Mouse (Mus musculus) 3134 (cell line): ENCODE data around the gene Has3.
"Not testable (repeated sequence)": the region's sequence is repeated elsewhere in the genome, so short reads cannot be mapped to it uniquely, and the experiment has no call there.

Experiments
- DNase-seq: peaks from one replicate; pipeline ENCODE4 v3.0.0-alpha.2; 2011; ENCODE audit warnings: low spot score; ENCODE audit not compliant: insufficient read length; ENCODE audit errors: extremely low read depth

Gene Has3

DNA sequence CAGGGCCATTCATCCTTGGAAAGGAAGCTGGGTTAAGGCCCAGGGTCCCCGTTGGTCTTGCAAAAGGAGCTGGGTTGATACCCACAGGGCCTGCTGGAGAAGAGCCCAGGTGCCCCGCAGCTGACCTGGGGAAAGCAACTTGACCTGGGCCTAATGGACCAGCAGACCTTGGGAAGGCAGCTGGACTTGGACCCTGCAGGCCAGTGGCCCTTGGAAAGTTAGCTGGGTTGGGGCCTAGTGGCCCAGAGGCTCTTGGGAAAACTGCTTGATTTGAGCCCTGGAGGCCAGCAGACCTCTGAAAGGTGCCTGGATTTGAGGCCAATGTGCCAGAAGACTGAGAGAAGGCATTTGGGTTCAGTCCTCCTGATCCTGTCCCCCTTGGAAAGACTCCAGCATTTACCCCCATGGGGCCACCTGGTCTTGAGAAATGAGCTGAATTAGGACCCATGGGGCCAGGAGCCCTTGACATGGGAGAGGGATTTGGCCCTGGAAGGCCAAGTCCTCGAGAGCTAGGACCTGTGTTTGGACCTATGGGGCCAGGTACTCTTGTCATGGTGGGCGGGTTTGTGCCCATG lies 14.9 kb downstream of the Has3 start:
- not testable (repeated sequence) for DNase-seq

- DNase-seq: no peak
Observed at GRCm38 (mm10) chr8:106887336-106888189, 17.5 kb downstream of the Has3 start.

DNA sequence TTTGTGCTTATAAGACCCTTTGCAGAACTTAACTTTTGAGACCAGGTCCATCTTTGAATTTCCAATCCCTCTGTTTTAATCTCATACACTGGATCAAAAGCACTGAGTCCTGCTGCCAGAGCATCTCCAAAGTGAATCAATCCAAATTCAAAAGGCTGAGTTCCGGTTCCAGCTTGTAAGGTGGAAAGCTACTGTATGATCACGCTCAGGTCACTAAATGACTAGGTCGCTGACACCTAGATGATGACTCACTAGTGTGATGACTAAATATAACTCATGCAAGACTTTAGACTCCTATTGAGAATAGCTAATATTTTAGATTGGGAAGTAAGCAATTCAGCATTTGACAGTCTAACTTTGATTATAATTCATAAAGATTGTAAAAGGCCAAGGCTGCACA lies 18.8 kb downstream of the Has3 start:
- DNase-seq: no peak

GRCm38 (mm10) chr8:106892210-106892805 lies 22.3 kb downstream of the Has3 start:
- DNase-seq: peak; percentile 40

- peak; percentile 48 for DNase-seq
Observed at GRCm38 (mm10) chr8:106892806-106893451, 22.9 kb downstream of the Has3 start.

- peak; percentile 84 for DNase-seq
Observed at GRCm38 (mm10) chr8:106893481-106894156, 23.6 kb downstream of the Has3 start, which contains the start of gene Utp4. Utp4 (plus strand) TSS chr8:106893636.

DNA sequence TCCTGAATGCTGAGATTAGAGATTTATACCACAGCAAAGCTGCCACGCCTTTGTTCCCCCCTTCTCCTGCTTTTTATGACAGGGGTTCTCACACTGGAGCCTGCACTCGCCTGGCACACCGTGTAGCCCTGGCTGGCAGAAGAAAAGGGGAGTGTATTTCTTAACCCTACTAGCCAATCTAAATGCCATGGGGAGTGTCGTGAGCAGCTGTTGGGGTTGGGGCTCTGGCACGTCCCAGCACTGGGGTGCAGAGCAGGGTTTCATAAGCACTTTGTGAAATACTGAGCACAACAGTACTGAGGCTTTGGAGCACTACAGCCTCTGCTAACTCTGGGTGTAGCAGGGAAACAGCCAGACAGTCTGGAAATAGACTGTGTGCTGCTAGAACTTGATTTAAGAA lies 29.4 kb downstream of the Has3 start:
- no peak for DNase-seq

DNA sequence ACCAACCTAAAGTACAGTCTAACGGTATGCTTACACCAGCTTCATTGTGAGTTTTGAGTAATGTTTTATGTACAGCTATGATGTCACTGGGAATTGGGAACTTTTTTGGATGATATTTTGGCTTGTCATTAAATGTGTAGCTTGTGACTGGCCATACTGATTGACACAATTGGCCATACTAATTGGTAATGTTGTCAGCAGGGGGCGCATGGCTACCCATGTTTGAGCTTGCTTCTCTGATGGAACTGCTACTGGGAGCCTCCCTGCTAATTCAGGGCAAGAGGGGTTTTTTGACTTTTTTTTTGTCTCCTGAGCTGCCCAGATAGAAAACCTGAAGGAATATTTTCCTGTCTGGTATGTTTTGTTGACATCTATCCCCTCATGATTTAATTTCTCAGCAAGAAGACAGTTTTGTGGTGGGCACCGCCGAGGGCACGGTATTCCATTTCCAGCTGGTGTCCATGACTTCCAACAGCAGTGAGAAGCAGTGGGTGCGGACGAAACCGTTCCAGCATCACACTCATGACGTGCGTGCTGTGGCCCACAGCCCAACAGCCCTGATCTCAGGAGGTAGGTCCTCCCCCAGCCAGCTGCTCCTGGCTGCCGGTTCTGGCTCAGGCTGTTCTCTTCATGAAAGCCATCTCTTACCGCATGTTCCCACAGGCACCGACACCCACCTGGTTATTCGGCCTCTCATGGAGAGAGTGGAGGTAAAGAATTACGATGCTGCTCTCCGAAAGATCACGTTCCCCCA lies 35.9 kb downstream of the Has3 start:
- DNase-seq: no peak

GRCm38 (mm10) chr8:106906635-106907034 lies 36.6 kb downstream of the Has3 start:
- no peak for DNase-seq

DNA sequence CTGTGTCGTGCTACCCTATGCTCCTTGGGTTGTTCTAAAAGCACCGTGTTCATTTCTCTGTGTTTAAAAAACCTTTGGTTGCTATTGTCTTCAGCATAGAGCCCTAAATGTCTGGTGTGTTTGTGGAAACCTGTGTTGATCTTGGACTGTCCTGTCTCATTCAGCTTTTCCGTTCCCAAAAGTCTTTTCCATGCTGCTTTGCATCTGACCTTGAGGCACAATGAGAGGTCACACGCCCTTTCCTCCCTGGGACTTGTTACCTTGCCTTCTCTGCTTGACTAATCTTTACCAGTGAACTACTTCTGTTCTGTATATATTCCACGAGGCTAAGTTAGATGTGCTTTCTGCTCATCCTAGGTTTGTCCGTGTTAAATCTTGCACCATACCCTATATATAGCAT lies 37.4 kb downstream of the Has3 start:
- no peak for DNase-seq

GRCm38 (mm10) chr8:106908291-106908690 lies 38.2 kb downstream of the Has3 start:
- no peak for DNase-seq

DNA sequence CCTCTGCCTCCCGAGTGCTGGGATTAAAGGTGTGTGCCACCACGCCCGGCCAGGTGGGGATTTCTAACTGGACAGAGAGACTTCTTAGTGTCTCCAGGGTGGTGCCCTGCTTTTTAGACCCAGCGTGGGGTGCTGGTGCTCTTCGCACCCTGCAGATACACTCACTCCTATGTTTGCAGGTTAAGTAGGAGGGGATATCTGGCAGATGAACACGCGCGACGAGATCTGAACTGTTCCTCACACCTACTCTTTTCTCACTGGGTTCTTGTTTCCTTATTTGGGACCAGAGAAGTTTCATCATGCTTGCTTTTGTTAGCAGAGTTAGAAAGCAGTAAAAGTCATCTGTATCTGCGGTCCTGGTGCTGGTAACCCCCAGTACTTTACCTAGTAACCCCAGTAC lies 43.6 kb downstream of the Has3 start:
- no peak for DNase-seq

DNA sequence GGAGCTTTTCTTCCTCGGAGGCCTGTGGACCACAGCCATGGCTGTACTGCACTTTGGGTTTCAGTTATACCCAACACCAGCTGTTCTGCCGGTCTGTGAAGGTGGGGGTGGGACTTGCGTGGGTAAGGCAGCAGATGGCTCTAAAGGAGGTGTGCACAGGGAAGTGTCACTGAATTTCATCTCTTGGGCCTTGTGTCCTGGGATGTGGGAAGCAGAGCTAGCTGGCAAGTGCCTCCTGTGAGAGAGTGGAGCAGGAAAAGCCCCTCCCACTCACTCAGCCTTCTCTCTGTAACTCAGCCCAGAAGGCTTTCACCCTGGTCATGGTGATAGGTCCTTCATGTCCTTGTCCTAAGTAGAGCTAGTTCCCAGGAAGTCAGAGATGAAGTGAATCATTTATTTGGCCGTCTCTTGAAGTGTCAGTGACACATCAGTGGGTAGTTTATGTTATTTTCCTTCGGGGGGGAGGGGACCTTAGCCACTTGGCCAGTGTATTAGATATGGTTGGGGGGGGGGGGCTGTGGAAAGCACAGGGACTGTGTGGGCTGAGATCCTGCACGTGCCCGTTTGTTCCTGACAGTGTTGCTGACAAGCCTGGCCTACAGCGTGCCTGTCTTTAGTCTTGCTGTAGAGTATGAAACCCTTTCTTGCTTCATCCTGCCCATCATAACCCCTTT lies 49.8 kb downstream of the Has3 start:
- DNase-seq: no peak

DNA sequence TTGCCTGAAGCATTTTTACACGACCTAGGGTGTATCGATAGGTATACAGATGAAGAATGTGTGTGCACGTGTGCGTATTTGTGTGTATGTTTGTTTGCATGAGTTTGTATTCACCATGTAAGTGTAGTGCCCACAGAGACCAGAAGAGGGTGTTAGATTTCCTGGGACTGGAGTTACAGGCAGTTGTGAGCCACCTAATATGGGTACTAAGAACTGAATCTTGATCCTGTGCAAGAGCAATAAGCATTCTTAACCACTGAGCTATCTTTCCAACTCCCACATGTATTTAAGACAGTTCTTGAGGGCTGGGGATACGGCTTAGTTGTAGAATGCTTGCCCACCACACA lies 50.3 kb downstream of the Has3 start:
- DNase-seq: no peak

- no peak for DNase-seq
Observed at GRCm38 (mm10) chr8:106924057-106924456, 54.0 kb downstream of the Has3 start.

GRCm38 (mm10) chr8:106924904-106925349 lies 54.9 kb downstream of the Has3 start:
- no peak for DNase-seq

DNA sequence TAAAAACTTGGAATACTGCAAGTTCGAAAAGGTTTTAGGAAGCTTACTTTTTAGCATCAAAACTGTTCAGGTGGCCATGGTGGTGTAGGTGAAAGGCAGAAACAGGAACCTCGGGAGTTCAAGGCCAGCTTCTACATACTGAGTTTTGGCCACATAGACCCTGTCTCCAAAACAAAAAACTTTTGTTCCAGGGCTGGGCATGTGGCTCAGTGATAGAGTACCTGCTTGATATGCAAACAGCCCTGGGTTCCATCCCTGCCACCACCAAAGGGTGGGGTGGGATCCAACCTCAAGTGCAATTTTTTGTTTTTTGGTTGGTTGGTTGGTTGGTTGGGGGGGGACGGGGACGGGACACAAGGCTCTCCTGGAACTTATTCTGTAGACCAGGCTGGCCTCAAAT lies 55.4 kb downstream of the Has3 start:
- DNase-seq: no peak

- DNase-seq: no peak
Observed at GRCm38 (mm10) chr8:106927247-106927646, 57.2 kb downstream of the Has3 start.

- not testable (repeated sequence) for DNase-seq
Observed at GRCm38 (mm10) chr8:106928182-106928581, 58.1 kb downstream of the Has3 start.
